Mouse (Mus musculus) urinary bladder, postnatal 0 days (tissue): ENCODE data around the gene Podnl1. TPM values are rescaled to one million over a fixed set of nuclear protein-coding genes. Genes with fewer than 3 reads are reported as not detected.
A peak's percentile ranks its signal among the peaks of the same experiment; 100 is the strongest.

Source experiments
- microRNA counts: library from miRNA; unstranded; fragments of <30 nt; microRNA quantifications from one replicate; lab custom pipeline; 2016
- microRNA-seq: library from miRNA; unstranded; fragments of <30 nt; microRNA quantifications from one replicate; pipeline ENCODE4, GENCODE M21; 2016
- polyA plus RNA-seq: library from polyadenylated mRNA; unstranded; fragments of >200 nt; fragmentation: Nextera tagmentation; extraction: Ambion mirVana; gene quantifications from 2 replicates; pipeline ENCODE4 v1.2.1, GENCODE M21; 2015

Podnl1 gene
- polyA plus RNA-seq, result 0.16 and 0.22 TPM in 2 replicates

DNA sequence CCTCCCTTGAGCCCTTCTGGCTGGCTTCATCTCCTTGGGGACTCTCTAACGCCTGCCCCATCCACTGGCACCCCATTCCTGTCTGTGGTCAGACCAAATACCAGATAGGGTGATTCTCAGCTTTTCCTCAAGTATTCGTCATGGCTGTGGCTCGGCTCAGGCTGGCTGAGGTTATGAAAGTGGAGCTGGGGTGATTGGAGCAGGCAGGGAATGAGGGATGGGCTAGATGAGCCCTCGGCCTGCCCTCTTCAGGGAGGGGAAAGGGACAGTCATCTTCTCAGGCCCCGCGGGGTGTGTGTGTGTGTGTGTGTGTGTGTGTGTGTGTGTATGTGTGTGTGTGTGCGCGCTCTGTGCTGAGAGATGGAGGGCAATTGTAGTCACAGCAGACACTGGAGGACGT is at the start of gene Podnl1:
Gene Podnl1 (plus strand): TSS at position 334 of the 400 bp plus-strand sequence.

DNA sequence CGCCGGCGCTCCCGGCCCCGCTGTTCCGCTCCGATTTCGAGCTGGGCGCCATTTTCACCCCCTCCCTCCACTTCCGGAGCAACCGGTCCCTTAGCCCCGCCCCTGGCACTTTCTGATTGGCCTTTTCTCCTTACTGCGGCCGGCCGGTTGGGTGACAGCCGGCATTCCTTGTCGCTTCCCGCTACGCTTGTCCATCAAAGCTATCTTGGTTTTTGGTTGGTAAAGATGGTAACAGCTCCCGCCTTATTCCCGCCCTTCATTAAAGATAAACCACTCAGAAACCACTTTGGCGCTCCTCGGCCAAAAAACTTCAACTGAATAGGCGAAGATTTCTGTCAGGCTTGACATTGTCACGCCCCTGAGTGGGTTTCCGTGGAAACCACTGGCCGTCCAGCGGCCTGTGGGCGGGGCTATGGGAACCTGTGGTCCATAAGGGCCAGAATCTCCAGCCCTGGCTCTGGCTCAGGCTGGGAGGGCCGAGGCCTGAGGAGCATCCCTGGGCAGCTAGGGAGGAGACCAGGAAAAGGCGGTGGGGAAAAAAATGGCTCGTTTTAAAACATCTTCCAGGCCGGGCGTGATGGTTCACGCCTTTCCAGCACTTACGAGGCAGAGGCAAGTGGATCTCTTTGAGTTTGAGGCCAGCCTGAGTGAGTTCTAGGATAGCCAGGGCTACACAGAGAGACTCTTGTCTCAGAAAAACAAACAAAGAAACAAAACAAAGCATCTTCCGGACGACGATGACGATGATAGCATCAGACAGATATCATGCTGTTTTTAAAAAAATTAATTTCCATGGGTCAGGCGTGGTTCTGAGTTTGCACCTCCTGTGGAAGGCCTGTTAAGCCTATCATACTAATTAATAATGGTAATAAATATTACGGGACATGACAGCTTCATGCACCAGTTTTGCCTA is 20.8 kb upstream of the Podnl1 start, which contains the start of gene Dcaf15:
Gene Dcaf15 (minus strand): TSS at position 72 of the 913 bp plus-strand sequence.

DNA sequence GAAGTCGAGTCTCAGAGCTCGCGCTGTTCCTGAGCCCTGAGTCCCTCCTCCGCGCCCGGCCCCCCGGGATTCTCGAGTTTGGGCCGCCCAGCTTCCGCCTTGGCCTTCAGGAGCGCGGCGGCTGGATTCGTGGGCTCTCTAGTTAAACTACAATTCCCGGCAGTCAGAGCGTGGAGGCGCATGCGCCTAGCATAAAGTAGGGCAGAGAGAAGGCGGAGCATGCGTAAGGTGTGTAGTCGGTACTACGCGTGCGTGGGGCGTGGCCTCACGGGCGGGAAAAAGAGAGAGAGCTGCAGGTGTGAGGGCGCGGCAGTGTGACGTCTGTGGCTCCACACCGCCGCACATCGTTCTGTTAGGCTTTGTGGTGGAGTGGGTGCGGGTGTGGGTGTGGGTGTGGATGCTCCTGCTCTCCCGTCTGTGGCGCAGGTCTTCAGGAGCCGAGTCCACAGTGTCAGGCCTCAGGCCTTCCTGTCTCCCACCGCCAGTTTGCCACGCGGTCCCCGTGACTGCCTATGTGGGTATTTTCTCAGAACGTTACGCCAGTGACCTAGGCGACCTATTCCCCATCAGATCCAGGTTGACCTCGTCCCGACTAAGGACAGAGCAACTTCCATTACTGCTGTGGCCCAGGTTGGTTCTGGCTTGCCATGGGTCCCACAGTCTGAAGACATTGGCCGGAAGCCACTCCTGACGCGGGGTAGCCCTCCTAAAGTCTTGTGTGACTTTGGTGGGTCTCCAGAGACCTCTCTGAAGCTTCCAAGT is 22.2 kb downstream of the Podnl1 start, which contains the start of the genes Cc2d1a and 4930432K21Rik:
Gene Cc2d1a (minus strand): TSS at position 168 of the 762 bp plus-strand sequence.
Gene 4930432K21Rik (plus strand): TSS at position 257 of the 762 bp plus-strand sequence.

MicroRNAs within 50 kb of the gene (microRNA counts, 519-probe panel; counts per million panel counts)
- microRNA mmu-miR-181c (lab: Ali Mortazavi, UCI) (2,853 counts per million, percentile 42 among the panel's probes with 10 or more counts), microRNA mmu-miR-709 (lab: Ali Mortazavi, UCI) (2,137 counts per million, percentile 27 among the panel's probes with 10 or more counts)

Small RNAs within 50 kb of the gene (microRNA-seq; reads per million reads assigned to microRNA genes)
- gene Gm25110 (not detected), gene Mir181c (2,221 reads per million, percentile 81 among the genes with 10 or more reads in this experiment), gene Mir181d (911 reads per million, percentile 72 among the genes with 10 or more reads in this experiment), gene Mir709 (not detected)

Other genes with a start within 250 kb of the Podnl1 start
- 9.2 and 10.4 TPM in 2 replicates for gene Adgrl1, start 225.9 kb upstream of the Podnl1 start, polyA plus RNA-seq
- 0.06 and 0.17 TPM in 2 replicates for gene Gm10644, start 170.8 kb upstream of the Podnl1 start, polyA plus RNA-seq
- gene Asf1b, start 170.5 kb upstream of the Podnl1 start, polyA plus RNA-seq, result 14.0 and 18.6 TPM in 2 replicates
- gene Prkaca, start 153.0 kb upstream of the Podnl1 start, polyA plus RNA-seq, result 63.1 and 68.1 TPM in 2 replicates
- gene Samd1, start 128.3 kb upstream of the Podnl1 start, polyA plus RNA-seq, result 3.5 and 4.3 TPM in 2 replicates
- 0.39 and 0.48 TPM in 2 replicates for gene 1700067K01Rik, start 124.5 kb upstream of the Podnl1 start, polyA plus RNA-seq
- gene 2210011C24Rik, start 113.8 kb upstream of the Podnl1 start, polyA plus RNA-seq, result 0.43 and 0.60 TPM in 2 replicates
- gene Palm3, start 104.5 kb upstream of the Podnl1 start, polyA plus RNA-seq, result 0.47 and 1.3 TPM in 2 replicates
- gene Il27ra, start 83.4 kb upstream of the Podnl1 start, polyA plus RNA-seq, result 0.53 and 0.96 TPM in 2 replicates
- gene Rln3, start 81.0 kb upstream of the Podnl1 start, polyA plus RNA-seq, result not detected in 2 replicates
- gene Gm10643, start 60.9 kb upstream of the Podnl1 start, polyA plus RNA-seq, result 0.82 and 0.94 TPM in 2 replicates
- 3.1 and 3.3 TPM in 2 replicates for gene Rfx1, start 59.2 kb upstream of the Podnl1 start, polyA plus RNA-seq
- 3.0 and 3.2 TPM in 2 replicates for gene Dcaf15, start 21.2 kb upstream of the Podnl1 start, polyA plus RNA-seq
- 14.8 and 15.7 TPM in 2 replicates for gene Cc2d1a, start 21.9 kb downstream of the Podnl1 start, polyA plus RNA-seq
- 0.16 and 0.50 TPM in 2 replicates for gene 4930432K21Rik, start 22.0 kb downstream of the Podnl1 start, polyA plus RNA-seq
- gene Nanos3, start 59.2 kb downstream of the Podnl1 start, polyA plus RNA-seq, result 1.1 and 1.3 TPM in 2 replicates
- gene Zswim4, start 111.1 kb downstream of the Podnl1 start, polyA plus RNA-seq, result 5.2 and 5.8 TPM in 2 replicates
- gene D8Ertd738e, start 123.7 kb downstream of the Podnl1 start, polyA plus RNA-seq, result 269 and 288 TPM in 2 replicates
- gene Mri1, start 131.3 kb downstream of the Podnl1 start, polyA plus RNA-seq, result 63.3 and 68.1 TPM in 2 replicates
- gene Ccdc130, start 144.4 kb downstream of the Podnl1 start, polyA plus RNA-seq, result 9.6 and 10.7 TPM in 2 replicates